Mouse (Mus musculus): ENCODE results near the gene Ndufa9. TPM values are rescaled to one million over a fixed set of nuclear protein-coding genes. Genes with fewer than 3 reads are reported as not detected.

Ndufa9 gene
- polyA plus RNA-seq (2012; rRNA removed; ENCODE audit: low replicate concordance), result 121 and 165 TPM in 2 replicates

GRCm38 (mm10) chr6:126848712-126849704, at the start of gene Ndufa9:
Ndufa9 (minus strand) TSS chr6:126849136.

GRCm38 (mm10) chr6:126852881-126853280, 3.9 kb upstream of the Ndufa9 start, which contains the start of gene Akap3:
Akap3 (plus strand) TSS chr6:126853098.

Other genes with a start within 250 kb of the Ndufa9 start
- 0.72 and 0.96 TPM in 2 replicates for gene Kcna1, start 202.8 kb downstream of the Ndufa9 start, polyA plus RNA-seq (2012; rRNA removed; ENCODE audit: low replicate concordance)
- gene Kcna6, start 108.5 kb downstream of the Ndufa9 start, polyA plus RNA-seq (2012; rRNA removed; ENCODE audit: low replicate concordance), result 0.66 and 1.2 TPM in 2 replicates
- 0.04 TPM in 1 of 2 replicates, not detected in the other for gene Akap3, start 4.0 kb upstream of the Ndufa9 start, polyA plus RNA-seq (2012; rRNA removed; ENCODE audit: low replicate concordance)
- not detected in 2 replicates for gene Dyrk4, start 72.7 kb upstream of the Ndufa9 start, polyA plus RNA-seq (2012; rRNA removed; ENCODE audit: low replicate concordance)
- gene Rad51ap1, start 90.5 kb upstream of the Ndufa9 start, polyA plus RNA-seq (2012; rRNA removed; ENCODE audit: low replicate concordance), result 2.4 and 4.9 TPM in 2 replicates
- gene D6Wsu163e, start 90.8 kb upstream of the Ndufa9 start, polyA plus RNA-seq (2012; rRNA removed; ENCODE audit: low replicate concordance), result 6.7 and 7.6 TPM in 2 replicates
- gene Fgf6, start 166.4 kb upstream of the Ndufa9 start, polyA plus RNA-seq (2012; rRNA removed; ENCODE audit: low replicate concordance), result not detected in 2 replicates
- not detected in 2 replicates for gene Fgf23, start 223.8 kb upstream of the Ndufa9 start, polyA plus RNA-seq (2012; rRNA removed; ENCODE audit: low replicate concordance)

Data from subcutaneous adipose tissue, adult 2 months (tissue).